Mouse (Mus musculus) left cerebral cortex, postnatal 36 days (tissue): Measurements from ENCODE around the gene Ptgds. TPM values are rescaled to one million over a fixed set of nuclear protein-coding genes. Genes with fewer than 3 reads are reported as not detected.

Source experiments
- DNase-seq, 2 experiments: peaks; one replicate each; pipeline ENCODE4 v3.0.0; 2021 to 2022; ENCODE audit warnings: low spot score in 2 of 2, mixed read lengths in 1 of 2
- intact Hi-C: fragments of 180-260 bp; cut with DNase I; formaldehyde crosslinking; loops from one replicate; pipeline ENCODE4 v1.15.1; 2025
- total RNA-seq, 2 experiments: library from RNA; stranded (reverse); gene quantifications; 2 replicates each; pipeline ENCODE4 v1.2.3; 2021

The Ptgds gene
- total RNA-seq, 2 experiments from 2014 or later, result 1,442 to 2,237 TPM

DNA sequence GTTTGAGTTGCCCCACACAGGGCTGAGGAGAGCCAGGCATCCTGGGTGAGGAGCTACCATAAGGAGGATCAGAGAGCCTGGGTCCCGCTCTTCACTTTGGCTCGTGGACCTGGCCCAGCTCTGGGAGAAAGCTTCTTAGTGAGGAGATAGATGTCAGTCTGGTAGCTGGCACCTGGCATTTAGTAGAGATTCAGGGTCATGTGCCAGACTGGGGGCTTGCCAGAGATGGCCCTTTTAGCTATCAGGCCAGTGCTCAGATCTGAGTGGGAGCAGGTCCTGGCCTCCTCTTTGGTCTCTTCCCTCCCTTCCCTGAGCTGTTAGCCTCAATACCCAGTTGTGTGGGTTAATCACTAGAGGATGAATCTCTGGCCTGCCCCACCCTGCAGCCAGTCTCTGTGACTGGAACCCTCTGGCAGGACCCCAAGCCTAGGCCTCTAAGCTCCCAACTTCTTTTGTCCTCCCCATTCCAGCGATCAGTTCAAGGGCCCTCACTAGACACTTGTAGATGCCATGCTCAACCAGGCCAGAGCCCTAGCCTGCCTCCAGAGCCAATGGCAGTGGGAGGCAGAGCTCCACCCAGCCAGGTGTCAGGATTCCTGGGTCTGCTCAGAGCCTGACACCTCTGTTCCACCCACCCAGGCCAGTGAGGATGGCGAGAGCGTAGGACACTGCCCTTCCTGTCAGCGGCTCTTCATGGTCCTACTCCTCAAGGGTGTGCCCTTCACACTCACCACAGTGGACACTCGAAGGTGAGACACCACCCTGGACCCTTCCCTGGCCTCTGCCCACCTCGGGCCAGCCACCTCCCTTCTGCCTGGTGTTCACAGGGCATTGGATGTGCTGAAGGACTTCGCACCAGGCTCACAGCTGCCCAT is 12.6 kb downstream of the Ptgds start:
- DNase-seq, result no peak
- intact Hi-C loops, result no loop called here

DNA sequence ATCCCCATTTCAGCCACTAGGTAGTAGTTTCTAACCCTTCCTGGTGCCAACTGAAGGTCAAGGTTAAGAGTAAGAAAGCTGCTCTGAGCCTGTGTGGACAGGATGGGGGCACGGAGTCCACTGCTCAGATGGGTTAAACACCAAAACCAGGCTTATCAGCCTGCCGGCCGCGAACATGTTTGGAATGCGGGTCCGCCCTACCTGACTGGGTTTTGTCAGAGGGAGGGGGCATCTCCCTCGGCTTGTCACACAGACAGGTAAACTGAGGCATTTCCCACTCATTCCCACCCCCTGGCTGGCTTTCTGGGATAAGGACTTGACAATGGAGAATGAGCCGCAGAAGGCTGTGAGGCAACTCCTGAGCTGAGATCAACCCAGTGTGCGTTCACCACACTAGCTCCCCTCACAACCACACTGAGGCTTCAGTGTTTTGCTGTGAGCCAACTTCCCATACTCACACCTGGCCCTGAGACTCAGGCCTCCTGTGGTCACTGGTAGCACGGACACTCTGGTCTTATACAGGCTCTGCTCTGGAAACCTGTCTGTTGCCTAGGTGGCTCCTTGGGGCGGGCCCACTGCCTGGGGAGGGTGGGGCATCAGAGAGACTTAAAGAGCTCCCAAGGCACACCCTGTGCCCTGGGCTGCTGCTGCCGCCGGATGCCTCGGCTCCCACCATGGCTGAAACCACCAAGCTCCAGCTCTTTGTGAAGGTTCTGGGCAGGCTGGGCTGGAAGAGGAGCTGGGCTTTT is 13.5 kb downstream of the Ptgds start, which contains the start of gene Clic3:
TSS of gene Clic3 (plus strand) at position 634 of the 749 bp plus-strand sequence.
- intact Hi-C loops, result no loop called here
- DNase-seq, result no peak

DNA sequence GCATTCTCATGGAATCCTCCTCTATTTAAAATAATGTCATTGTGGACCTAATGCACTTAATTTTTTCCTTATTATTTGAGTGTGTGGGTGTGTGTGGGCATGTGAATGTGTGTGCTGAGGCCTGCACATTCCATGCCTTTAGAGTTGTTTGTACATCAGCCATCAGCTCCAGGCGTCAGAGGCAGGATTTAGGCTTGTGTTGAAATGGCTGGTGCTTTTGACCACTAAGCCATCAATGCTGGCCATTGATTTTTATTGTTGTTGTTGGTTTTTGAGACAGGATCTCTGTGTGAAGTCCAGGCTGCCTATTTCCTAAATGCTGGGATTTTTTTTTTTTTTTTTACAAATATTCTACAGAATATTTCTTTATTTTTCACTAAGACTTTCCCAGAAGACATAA is 16.9 kb downstream of the Ptgds start:
- DNase-seq, result no peak
- intact Hi-C loops, result no loop called here

DNA sequence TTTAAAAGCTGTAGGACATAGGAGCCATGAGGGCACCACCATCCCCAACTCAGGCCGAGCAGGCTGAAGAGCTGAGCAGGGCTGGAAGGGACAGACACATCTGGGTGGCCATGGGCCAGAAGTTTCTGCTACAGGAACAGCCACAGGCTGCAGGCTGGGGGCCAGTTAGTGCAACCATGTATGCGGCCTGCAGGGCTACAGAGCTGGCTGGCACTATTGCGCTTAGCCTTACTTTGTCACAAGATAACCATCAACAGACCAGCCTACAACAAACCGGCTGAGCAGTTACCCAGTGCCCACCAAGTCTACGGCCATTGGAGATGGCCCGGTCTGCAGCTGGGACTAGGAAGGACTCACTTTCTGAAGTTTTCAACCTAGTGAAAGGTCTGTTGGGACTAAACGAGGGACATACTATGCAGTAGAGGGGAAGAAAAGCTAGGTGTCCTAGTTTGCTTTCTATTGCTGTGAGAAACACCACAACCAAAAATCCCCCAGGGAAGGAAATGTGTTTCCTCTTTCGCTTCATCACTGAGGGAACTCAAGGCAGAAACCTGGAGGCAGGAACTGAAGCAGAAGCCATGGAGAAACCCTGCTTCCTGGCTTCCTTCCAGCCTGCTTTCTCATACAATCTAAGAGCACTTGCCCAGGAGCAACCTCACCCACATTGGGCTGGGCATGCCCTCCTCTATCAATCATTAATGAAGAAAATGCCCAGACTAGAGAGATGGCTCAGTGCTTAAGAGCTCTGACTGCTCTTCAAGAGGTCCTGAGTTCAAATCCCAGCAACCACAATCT is 18.8 kb downstream of the Ptgds start:
- intact Hi-C loops, result no loop called here

DNA sequence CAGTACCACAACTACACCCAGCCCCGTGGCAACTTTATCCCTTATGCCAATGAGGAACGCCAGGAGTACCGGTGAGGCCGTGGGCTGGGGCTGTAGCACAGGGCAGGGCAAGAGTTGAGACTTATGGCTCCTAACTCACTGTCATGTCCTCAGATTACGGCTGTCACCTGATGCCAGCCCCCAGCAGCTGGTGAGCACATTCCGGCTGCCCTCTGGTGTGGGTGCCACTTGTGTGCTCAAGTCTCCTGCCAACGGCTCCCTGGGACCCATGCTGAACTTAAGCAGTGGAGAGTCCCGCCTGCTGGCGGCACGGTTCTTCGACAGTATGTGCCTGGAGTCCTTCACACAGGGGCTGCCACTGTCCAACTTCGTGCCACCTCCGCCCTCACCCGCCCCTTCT is 27.2 kb downstream of the Ptgds start:
- DNase-seq, result no peak
- intact Hi-C loops, result no loop called here

More for the DNA sequence above, 18.8 kb downstream of the Ptgds start:
- no peak for DNase-seq

DNA sequence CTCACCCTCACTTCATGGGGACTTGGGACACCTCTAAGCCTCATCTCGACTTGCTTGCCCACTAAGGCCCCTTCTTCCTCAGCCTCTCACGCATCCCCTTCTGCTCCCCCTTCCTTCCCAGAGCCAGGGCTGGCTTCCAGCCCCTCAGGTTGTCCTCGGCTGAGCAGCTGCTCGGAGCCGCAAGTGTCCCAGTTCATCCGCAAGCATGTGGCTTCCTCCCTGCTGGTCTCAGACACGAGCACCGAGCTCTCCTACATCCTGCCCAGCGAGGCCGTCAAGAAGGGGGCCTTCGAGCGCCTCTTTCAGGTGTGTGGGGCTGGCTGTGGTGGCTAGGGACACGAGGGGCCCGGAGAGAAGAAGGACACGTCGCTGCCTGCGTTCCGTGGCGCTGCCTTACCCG is 28.8 kb downstream of the Ptgds start:
- intact Hi-C loops, result no loop called here
- DNase-seq, result no peak

DNA sequence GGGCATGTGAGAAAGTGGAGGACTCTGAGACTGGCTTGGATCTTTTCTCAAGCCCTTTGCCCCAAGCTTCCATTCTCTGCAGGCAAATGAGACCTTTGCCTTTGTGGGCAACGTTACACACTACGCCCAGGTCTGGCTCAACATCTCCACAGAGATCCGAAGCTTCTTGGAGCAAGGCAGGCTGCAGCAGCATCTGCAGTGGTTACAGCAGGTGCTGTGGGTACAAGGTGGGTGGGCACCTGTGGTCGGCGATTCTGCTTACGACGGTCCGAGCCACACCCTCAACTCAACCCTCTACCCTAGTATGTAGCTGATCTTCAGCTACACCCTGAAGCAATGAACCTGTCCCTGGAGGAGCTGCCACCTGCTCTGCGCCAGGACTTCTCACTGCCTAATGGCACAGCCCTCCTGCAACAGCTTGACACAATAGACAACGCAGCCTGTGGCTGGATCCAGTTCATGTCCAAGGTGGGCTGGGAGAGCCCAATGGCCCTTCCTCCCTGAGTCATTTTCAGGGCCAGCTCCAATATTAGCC is 33.5 kb downstream of the Ptgds start:
- no peak for DNase-seq
- intact Hi-C loops, result no loop called here

DNA sequence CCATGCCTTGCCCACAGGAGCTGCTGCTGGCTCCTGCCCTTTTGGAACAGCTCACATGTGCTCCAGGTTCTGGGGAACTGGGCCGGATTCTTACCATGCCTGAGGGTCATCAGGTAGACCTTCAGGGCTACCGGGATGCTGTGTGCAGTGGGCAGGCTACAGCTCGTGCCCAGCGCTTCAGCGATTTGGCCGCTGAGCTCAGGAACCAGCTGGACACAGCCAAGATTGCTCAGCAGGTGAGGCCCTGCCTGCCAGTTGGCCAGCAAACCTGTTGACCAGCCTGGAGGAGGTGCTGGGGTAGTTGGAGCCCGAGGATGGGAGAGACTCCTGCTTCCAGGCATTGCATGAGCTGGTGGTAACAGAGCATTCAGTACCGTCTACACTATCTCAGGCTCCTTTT is 35.6 kb downstream of the Ptgds start:
- no peak for DNase-seq
- intact Hi-C loops, result no loop called here

DNA sequence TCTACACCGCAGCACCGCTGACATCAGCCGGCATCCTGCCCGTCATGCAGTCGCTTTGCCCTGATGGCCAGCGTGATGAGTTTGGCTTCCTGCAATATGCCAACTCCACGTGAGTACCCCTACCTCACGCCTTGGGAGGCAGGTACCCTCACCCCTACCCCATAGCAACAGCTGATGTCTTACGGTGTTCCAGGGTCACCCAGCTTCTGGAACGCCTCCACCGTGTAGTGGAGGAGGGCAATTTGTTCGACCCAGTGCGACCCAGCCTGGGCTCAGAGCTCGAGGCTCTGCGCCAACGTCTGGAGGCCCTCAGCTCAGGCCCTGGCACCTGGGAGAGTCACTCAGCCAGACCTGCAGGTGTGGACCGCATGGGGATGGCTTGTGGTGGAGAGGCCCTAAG is 36.7 kb downstream of the Ptgds start:
- intact Hi-C loops, result no loop called here
- DNase-seq, result no peak

DNA sequence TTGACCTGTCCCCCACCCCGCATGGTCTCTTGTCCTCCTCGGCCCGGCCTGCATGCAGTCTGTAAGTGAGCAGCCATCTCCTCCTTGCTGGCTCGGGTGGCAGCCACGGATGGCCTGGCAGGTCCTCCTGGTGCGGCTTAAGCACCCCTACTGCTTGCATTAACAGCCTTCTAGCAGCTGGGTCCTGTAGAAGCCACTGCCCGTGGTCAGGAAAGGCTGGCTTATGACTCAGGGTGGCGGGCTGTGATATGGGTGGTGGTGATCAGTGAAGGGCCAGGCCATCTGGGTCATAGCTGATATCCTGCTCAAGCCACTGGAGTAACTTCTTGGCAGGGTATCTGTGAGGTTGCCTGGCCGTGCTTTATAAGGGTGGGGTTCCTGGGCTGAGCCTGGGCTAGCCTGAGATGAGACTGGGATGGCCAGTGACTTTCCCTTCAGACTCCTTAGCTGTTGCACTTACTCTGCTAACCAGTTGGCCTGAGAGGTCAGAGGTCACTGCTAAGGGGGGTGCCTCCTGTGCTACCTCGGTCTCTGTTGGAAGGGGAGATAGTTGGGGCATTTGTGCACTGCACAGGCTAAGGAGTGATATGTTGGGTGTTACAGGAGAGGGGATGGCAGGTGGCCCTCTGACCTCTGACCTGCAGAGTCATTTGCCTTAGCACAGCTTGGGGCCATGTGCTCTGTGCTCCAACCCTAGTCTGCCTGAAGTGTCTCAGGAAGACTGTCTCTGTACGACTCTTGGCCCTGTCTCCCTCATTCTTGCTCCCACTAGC is 37.3 kb downstream of the Ptgds start:
- intact Hi-C loops, result no loop called here
- no peak for DNase-seq

DNA sequence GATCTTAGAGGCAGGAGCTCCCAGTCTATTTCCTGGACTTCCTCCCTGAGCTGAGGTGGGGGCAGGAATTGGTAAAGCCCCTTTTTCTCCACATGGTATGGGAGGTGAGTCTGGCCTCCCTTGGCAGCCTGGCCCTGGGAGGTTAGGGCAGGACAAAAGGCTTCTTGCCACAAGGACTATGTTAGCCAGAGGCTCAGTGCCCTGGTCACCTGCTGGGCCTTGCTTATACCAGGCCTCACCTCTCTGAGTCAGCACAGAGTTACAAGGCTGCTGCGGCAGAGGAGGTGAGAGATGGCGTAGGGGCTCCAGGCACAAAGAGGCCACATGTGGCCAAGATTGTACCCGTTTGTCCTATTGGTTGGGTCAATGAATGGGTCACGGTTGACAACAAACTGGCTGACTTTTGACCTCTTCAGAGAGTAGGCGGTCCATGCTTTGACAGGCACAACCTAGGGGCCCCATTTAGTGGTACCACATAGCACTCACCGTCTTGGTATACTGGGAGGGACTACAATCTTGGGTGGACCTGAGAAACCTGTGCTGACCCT is 38.5 kb downstream of the Ptgds start:
- intact Hi-C loops, result loop anchor here (2.0 kb wide), 1 partner anchor 29 kb away; the partner anchor contains the start of gene Paxx
- no peak for DNase-seq

DNA sequence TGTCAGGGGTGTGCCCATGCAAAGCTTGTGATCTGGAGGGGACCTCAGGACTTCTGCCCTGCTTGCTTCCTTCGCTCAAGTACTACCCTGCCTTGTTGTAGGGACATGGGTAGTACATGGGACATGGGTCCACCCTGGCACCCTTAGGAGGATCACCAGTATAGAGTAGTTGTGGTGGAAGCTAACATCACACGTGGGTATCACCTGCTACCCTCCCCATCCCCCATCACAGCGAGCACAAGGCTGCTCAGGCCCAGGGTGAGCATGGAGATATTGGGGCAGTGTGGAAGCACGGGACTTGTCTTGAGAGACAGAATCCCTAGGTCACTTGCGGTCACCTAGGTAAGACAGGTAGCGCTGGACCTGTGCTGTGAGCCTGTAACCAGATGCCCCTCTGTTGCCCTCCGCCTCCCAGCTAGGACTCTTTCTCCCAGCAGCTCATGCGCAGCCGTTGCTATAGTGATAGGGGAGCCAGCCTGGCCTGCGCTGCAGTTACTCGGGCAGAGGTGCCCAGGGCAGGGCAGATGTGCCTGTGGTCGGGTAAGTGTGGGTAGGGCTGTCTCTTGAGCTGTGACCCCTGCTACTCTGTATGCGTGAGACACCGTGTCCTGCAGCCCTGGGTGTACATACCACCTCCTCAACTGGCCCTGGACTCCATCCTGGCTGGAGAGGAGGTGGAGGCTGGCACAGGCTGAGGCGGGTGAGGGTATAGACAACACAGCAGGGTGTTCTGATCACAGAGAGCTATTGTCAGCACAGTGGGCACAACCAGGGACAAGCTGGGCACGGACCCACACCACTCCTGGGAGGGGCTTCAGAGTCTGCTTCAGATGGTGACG is 39.2 kb downstream of the Ptgds start:
- intact Hi-C loops, result loop anchor here (2.0 kb wide), 1 partner anchor 30 kb away; the partner anchor contains the start of gene Paxx
- DNase-seq, result peak in 1 of 2 experiments; percentile 33

DNA sequence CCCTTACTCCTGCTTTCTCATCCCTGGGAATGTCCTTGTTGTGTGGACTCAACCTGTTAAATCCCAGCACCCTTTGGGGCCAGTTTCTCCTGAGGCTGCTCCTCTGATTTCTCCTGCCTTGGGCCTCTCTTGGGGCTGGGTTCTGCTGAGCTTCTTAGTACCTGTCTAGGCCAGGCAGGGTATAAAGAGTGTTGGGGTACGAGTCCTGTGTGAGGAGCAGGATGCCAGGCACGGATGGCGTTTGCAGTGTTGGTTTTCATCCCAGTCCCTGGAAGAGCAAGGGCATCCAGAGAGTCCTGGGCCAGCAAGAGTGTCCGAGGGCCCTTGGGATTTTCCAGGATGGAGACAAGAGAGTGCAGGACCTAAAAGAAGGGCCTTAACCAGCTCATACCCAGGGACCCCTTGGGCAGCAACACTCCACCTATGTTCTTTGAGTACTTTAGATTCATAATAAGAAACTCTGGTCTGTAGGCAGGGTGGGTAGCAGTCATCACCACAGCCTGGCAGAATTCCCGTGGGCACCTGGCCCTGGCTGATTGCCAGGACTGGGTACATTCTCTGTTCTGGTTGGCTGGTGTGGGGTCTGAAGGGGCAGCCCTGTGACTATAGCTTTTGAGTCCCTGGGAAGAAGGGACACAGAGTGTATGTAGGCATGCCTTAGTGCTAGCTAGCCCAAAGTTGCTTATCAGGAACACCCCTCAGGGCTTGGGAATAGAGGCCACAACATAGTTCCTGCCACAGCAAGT is 40.2 kb downstream of the Ptgds start:
- intact Hi-C loops, result loop anchor here (2.0 to 10.0 kb wide), 3 partner anchors 31 to 118 kb away; partner anchors contain the start of genes Lcn12, Paxx and Traf2
- no peak for DNase-seq

DNA sequence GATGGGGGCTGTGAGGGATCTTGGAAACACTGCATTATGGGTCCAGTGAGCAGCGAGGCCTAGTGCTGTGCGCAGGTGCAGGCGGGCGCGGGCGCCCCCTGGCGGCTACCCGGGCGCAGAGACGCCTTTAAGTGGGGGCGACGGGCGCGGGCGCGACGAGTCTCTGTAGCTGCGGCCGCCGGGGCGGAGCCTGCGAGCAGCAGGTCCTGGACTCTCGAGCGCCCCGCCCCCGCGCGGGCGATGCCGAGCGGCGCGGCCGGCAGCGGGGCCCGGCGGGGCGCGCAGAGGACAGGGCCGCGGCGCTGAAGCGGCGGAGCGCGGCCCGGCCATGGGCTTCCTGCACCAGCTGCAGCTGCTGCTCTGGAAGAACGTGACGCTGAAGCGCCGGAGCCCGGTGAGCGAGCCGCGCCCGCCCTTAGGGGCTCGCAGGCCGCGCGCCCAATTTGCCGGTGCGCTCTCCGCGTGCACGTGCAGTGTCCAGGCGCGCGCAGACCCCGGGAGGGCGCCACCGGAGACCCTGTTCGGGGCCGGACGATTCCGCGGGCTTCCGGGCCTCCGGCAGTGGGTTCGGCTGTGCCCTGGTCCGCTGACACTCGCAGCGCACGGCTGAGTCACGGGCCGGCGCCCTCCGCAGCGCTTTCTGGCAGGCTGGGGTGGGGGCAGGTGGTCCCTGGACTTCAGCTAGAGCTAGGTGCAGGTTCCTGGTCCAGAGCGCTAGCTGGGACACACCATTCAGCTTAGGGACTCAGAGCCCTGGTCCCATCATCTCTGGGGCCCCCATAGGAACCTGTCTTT is 41.2 kb downstream of the Ptgds start, which contains the start of gene Abca2:
TSS of gene Abca2 (plus strand) at position 262 of the 795 bp plus-strand sequence.
- intact Hi-C loops, result loop anchor here (5.0 to 10.0 kb wide), 2 partner anchors 66 to 119 kb away; partner anchors contain the start of genes Lcn12 and Traf2
- peak; percentile 96 to 97 for DNase-seq

DNA sequence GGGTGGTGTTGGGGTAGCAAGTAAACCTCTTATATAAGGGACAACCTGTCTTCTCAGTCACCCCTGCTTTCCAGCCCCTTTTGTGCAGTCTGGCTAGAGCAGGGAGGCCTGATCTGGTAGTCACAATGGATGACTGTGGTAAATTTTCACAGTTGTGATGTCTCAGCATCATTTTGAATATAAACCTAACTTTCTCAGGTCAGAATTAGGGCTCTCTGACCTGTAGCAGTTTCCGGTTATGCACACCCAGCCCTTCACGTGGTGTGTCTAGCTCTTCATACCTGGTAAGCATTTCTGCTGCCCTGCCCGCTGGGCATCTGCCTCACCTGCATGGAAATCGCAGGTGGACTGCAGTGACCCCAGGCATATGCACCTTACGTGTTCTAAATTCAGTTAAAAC is 42.6 kb downstream of the Ptgds start:
- intact Hi-C loops, result loop anchor here (5.0 to 10.0 kb wide), 2 partner anchors 68 to 120 kb away; partner anchors contain the start of genes Lcn12 and Traf2
- DNase-seq, result no peak

DNA sequence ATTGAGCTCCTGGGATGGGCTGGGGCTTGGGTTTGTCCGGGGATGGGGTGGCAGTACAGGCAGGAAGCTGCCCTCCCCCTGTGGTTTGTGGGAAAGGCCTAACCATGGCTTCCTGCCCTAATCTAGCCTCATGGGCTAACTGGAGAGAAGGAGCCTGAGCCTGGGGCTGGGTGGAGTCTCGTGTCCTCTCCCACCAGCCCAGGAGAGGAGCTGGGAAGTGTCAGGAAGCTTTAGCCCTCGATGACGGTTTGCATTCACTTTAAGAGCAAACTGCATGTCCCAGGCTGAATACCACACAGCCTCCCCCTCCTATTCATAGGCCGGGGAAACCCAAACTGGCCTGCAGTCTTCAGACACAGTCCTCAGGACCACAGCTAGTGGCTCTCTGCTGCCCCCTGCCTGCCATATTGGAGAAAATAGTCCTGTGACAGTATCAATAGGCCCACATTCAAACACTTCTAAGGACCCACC is 43.1 kb downstream of the Ptgds start:
- intact Hi-C loops, result loop anchor here (5.0 to 10.0 kb wide), 2 partner anchors 68 to 121 kb away; partner anchors contain the start of genes Lcn12 and Traf2
- DNase-seq, result peak; percentile 41 to 52
